Mouse (Mus musculus) midbrain, postnatal 0 days (tissue): Measurements from ENCODE around the gene Shmt1. TPM values are rescaled to one million over a fixed set of nuclear protein-coding genes. Genes with fewer than 3 reads are reported as not detected.

ENCODE experiments used
- ATAC-seq: fragments of 200-750 bp; cut with Nextera tagmentation; 2 replicates; pipeline ENCODE4 v1.8.0; 2017; ENCODE audit warnings: moderate number of reproducible peaks, mild to moderate bottlenecking, moderate TSS enrichment, moderate library complexity; ENCODE audit not compliant: low FRiP score
- DNase-seq: peaks from one replicate; pipeline ENCODE4 v3.0.0-alpha.2; 2015; ENCODE audit warnings: low spot score
- H3K27ac ChIP-seq: fragments of 300-500 bp; sonication (generic); 2 replicates; pipeline ENCODE4 v1.5.1; 2014; ENCODE audit warnings: low read depth, mild to moderate bottlenecking, low read length, mixed read lengths
- H3K27me3 ChIP-seq: fragments of 300-500 bp; sonication (generic); 2 replicates; pipeline ENCODE4 v1.6.1; 2014; ENCODE audit warnings: low read length, control low read depth, mixed read lengths; ENCODE audit not compliant: insufficient read depth
- H3K36me3 ChIP-seq: fragments of 300-500 bp; sonication (generic); 2 replicates; pipeline ENCODE4 v1.6.1; 2014; ENCODE audit warnings: low read length, control low read depth, mixed read lengths; ENCODE audit not compliant: insufficient read depth
- H3K4me1 ChIP-seq: fragments of 300-500 bp; sonication (generic); 2 replicates; pipeline ENCODE4 v1.6.1; 2014; ENCODE audit warnings: mild to moderate bottlenecking, control low read depth, antibody characterized with exemption, low read length, mixed read lengths; ENCODE audit not compliant: insufficient read depth
- H3K4me2 ChIP-seq: fragments of 300-500 bp; sonication (generic); 2 replicates; pipeline ENCODE4 v1.6.1; 2014; ENCODE audit warnings: low read depth, mild to moderate bottlenecking, low read length, mixed read lengths; ENCODE audit not compliant: poor library complexity, severe bottlenecking
- H3K4me3 ChIP-seq: fragments of 300-500 bp; sonication (generic); 2 replicates; pipeline ENCODE4 v1.5.1; 2014; ENCODE audit warnings: low read depth, mild to moderate bottlenecking, low read length, moderate library complexity
- H3K9ac ChIP-seq: fragments of 300-500 bp; sonication (generic); replicated peaks from 2 replicates; pipeline ENCODE4 v1.6.1; 2014; ENCODE audit warnings: mild to moderate bottlenecking, low read length, moderate library complexity, mixed read lengths; ENCODE audit not compliant: poor library complexity, severe bottlenecking
- H3K9me3 ChIP-seq: fragments of 300-500 bp; sonication (generic); 2 replicates; pipeline ENCODE4 v1.6.1; 2016; ENCODE audit warnings: low read length, control low read depth
- CTCF ChIP-seq: IDR thresholded peaks from 2 replicates; pipeline ENCODE4 v1.5.1; 2016; ENCODE audit warnings: antibody characterized with exemption, mild to moderate bottlenecking
- WGBS: fragments of 180-500 bp; shearing (Covaris S2); extraction: QIAGEN DNeasy Blood & Tissue Kit; methylation state at CpG from one replicate; pipeline ENCODE4 v1.1.7; 2014; 5-methylcytosine and 5-hydroxymethylcytosine counted together
- polyA plus RNA-seq: library from polyadenylated mRNA; unstranded; fragments of >200 nt; fragmentation: Nextera tagmentation; extraction: Ambion mirVana; gene quantifications from 2 replicates; pipeline ENCODE4 v1.2.1, GENCODE M21; 2015
- total RNA-seq: library from RNA; depleted of rRNA; stranded (reverse); fragments of >200 nt; gene quantifications from 2 replicates; pipeline ENCODE4 v1.2.3, GENCODE M21; 2014

Shmt1 gene
- total and polyA plus RNA-seq, 2 experiments from 2014 or later: 3.7 to 6.5 TPM

GRCm38 (mm10) chr11:60774841-60775240 lies 36.7 kb downstream of the Shmt1 start:
- ATAC-seq (no peak), DNase-seq (no peak)
- Histone ChIP-seq H3K9me3 (no peaks in the 10 kb centered on the region), H3K4me2 (peak overlapping the region; percentile 92; the same call in 1 of the 2 replicates), H3K9ac (no peak overlapping the region), H3K27me3 (no peaks in the 10 kb centered on the region), H3K4me3 (no peak overlapping the region), H3K36me3 (peaks cover 8% of the 10 kb centered on the region), H3K27ac (no peak overlapping the region), H3K4me1 (peaks cover 23% of the 10 kb centered on the region)
- TF ChIP-seq CTCF: no peak
- 80% methylated on average over 1 of the region's 1 CpGs for WGBS

GRCm38 (mm10) chr11:60774158-60774689 lies 37.3 kb downstream of the Shmt1 start:
- H3K27ac ChIP-seq: no peak overlapping the region
- H3K36me3 ChIP-seq: peaks cover 2% of the 10 kb centered on the region
- no peaks in the 10 kb centered on the region for H3K9me3 ChIP-seq
- no peak overlapping the region for H3K9ac ChIP-seq
- 93% methylated on average over 3 of the region's 3 CpGs for WGBS
- no peaks in the 10 kb centered on the region for H3K27me3 ChIP-seq
- H3K4me1 ChIP-seq: peaks cover 18% of the 10 kb centered on the region
- no peak overlapping the region for H3K4me3 ChIP-seq
- DNase-seq (no peak), ATAC-seq (no peak)
- no peak for TF ChIP-seq CTCF
- no peak overlapping the region for H3K4me2 ChIP-seq

GRCm38 (mm10) chr11:60772161-60772560 lies 39.4 kb downstream of the Shmt1 start:
- no peaks in the 10 kb centered on the region for H3K27me3 ChIP-seq
- H3K9me3 ChIP-seq: no peaks in the 10 kb centered on the region
- 78% methylated on average over 4 of the region's 4 CpGs for WGBS
- DNase-seq (no peak), ATAC-seq (no peak)
- H3K9ac ChIP-seq: no peak overlapping the region
- peaks cover 9% of the 10 kb centered on the region for H3K4me1 ChIP-seq
- 0 out of 2 replicates have a peak, but pooled peaks have one; percentile 3 for TF ChIP-seq CTCF
- H3K36me3 ChIP-seq: no peaks in the 10 kb centered on the region
- H3K4me2 ChIP-seq: no peak overlapping the region
- no peak overlapping the region for H3K27ac ChIP-seq
- H3K4me3 ChIP-seq: no peak overlapping the region

- H3K27ac ChIP-seq: no peak overlapping the region
- no peak overlapping the region for H3K4me3 ChIP-seq
- no peaks in the 10 kb centered on the region for H3K27me3 ChIP-seq
- H3K9ac ChIP-seq: no peak overlapping the region
- no peak overlapping the region for H3K4me2 ChIP-seq
- no peak for TF ChIP-seq CTCF
- no peak for ATAC-seq
- H3K9me3 ChIP-seq: no peaks in the 10 kb centered on the region
- H3K36me3 ChIP-seq: no peaks in the 10 kb centered on the region
- H3K4me1 ChIP-seq: peaks cover 4% of the 10 kb centered on the region
- no peak for DNase-seq
- 82% methylated on average over 3 of the region's 3 CpGs for WGBS
These were observed 40.7 kb downstream of the Shmt1 start for GRCm38 (mm10) chr11:60770776-60771175.

GRCm38 (mm10) chr11:60769322-60769721 lies 42.2 kb downstream of the Shmt1 start:
- no peaks in the 10 kb centered on the region for H3K9me3 ChIP-seq
- H3K4me3 ChIP-seq: no peak overlapping the region
- no peaks in the 10 kb centered on the region; the same call in 1 of the 2 replicates for H3K4me1 ChIP-seq
- 91% methylated on average over 2 of the region's 2 CpGs for WGBS
- no peak overlapping the region for H3K4me2 ChIP-seq
- H3K27me3 ChIP-seq: no peaks in the 10 kb centered on the region
- H3K27ac ChIP-seq: no peak overlapping the region
- DNase-seq: no peak
- no peak for ATAC-seq
- H3K9ac ChIP-seq: no peak overlapping the region
- no peaks in the 10 kb centered on the region for H3K36me3 ChIP-seq
- TF ChIP-seq CTCF: no peak

- Histone ChIP-seq H3K4me1 (no peaks in the 10 kb centered on the region), H3K4me3 (no peak overlapping the region), H3K27ac (no peak overlapping the region), H3K9ac (no peak overlapping the region), H3K9me3 (no peaks in the 10 kb centered on the region), H3K27me3 (no peaks in the 10 kb centered on the region), H3K4me2 (no peak overlapping the region), H3K36me3 (no peaks in the 10 kb centered on the region)
- 74% methylated on average over 4 of the region's 4 CpGs for WGBS
- DNase-seq: peak; percentile 14
- TF ChIP-seq CTCF: peak; percentile 51
- no peak for ATAC-seq
These were observed 44.5 kb downstream of the Shmt1 start for GRCm38 (mm10) chr11:60766969-60767368.
